Mouse (Mus musculus) kidney, postnatal 0 days (tissue): Measurements from ENCODE around the gene Ube3c. TPM values are rescaled to one million over a fixed set of nuclear protein-coding genes. Genes with fewer than 3 reads are reported as not detected.
"Not testable (repeated sequence)": the region's sequence is repeated elsewhere in the genome, so short reads cannot be mapped to it uniquely, and the experiment has no call there.

Experiments used
- ATAC-seq: fragments of 200-750 bp; cut with Nextera tagmentation; replicated peaks from 2 replicates; pipeline ENCODE4 v1.8.0; 2017; ENCODE audit warnings: low read depth, moderate number of reproducible peaks, moderate TSS enrichment, moderate library complexity; ENCODE audit not compliant: low FRiP score
- DNase-seq: peaks from one replicate; pipeline ENCODE4 v3.0.0-alpha.2; 2016; ENCODE audit warnings: low spot score
- H3K27ac ChIP-seq: fragments of 300-500 bp; sonication (generic); 2 replicates; pipeline ENCODE4 v1.5.1; 2014; ENCODE audit warnings: mild to moderate bottlenecking
- H3K27me3 ChIP-seq: fragments of 300-500 bp; sonication (generic); 2 replicates; pipeline ENCODE4 v1.6.1; 2014; ENCODE audit warnings: low read length, mixed read lengths; ENCODE audit not compliant: insufficient read depth
- H3K36me3 ChIP-seq: fragments of 300-500 bp; sonication (generic); 2 replicates; pipeline ENCODE4 v1.6.1; 2014; ENCODE audit warnings: low read length, mixed read lengths; ENCODE audit not compliant: insufficient read depth
- H3K4me1 ChIP-seq: fragments of 300-500 bp; sonication (generic); replicated peaks from 2 replicates; pipeline ENCODE4 v1.6.1; 2014; ENCODE audit warnings: antibody characterized with exemption, low read length, mixed read lengths; ENCODE audit not compliant: insufficient read depth
- H3K4me2 ChIP-seq: fragments of 300-500 bp; sonication (generic); 2 replicates; pipeline ENCODE4 v1.6.1; 2014; ENCODE audit warnings: mild to moderate bottlenecking, low read length, moderate library complexity, mixed read lengths
- H3K4me3 ChIP-seq: fragments of 300-500 bp; sonication (generic); replicated peaks from 2 replicates; pipeline ENCODE4 v1.5.1; 2014; ENCODE audit warnings: low read depth, low read length
- H3K9ac ChIP-seq: fragments of 300-500 bp; sonication (generic); 2 replicates; pipeline ENCODE4 v1.6.1; 2014; ENCODE audit warnings: low read depth, low read length
- H3K9me3 ChIP-seq: fragments of 300-500 bp; sonication (generic); replicated peaks from 2 replicates; pipeline ENCODE4 v1.6.1; 2016; ENCODE audit warnings: low read length, inconsistent platforms, mixed read lengths
- CTCF ChIP-seq: IDR thresholded peaks from 2 replicates; pipeline ENCODE4 v1.5.1; 2016; ENCODE audit warnings: antibody characterized with exemption, low read depth, mild to moderate bottlenecking, moderate library complexity
- WGBS: fragments of 180-500 bp; shearing (Covaris S2); extraction: QIAGEN DNeasy Blood & Tissue Kit; methylation state at CpG from one replicate; pipeline ENCODE4 v1.1.7; 2014; 5-methylcytosine and 5-hydroxymethylcytosine counted together
- polyA plus RNA-seq: library from polyadenylated mRNA; unstranded; fragments of >200 nt; fragmentation: Nextera tagmentation; extraction: Ambion mirVana; gene quantifications from 2 replicates; pipeline ENCODE4 v1.2.1, GENCODE M21; 2015

Gene Ube3c
- polyA plus RNA-seq = 19.7 and 19.8 TPM in 2 replicates

DNA sequence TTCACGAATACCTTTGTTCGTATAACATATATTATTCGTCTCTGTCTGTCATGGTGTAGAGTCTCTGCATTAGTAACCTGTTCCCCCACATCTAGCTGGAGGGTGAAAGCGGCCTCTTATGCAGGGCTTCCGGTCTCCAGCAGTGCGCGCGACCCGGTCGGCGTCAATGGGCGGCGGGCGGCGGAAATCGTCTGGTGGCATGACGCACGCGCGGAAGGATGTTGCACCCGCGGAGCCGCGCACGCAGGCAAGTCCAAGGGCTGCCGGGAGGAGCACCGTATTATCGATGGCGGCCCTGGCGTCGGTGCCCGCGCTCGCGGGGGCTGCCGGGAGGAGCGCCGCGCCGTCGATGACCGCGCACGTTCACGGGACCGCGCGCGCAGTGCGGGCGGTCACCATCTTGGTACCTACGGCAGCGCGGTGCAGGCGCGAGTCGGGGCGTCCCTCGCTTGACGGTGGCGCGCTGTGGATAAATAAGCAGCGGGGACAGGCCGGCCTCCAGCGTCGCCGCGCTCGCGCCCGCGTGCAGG lies at the start of gene Ube3c:
Gene Ube3c, plus strand, starts transcription at position 395 of the 530 bp plus-strand sequence.
- peaks cover 11% of the 10 kb centered on the region; the same call in 1 of the 2 replicates for H3K4me1 ChIP-seq
- H3K27ac ChIP-seq = peak within 1 kb of the TSS; percentile 95
- no peaks in the 10 kb centered on the region for H3K9me3 ChIP-seq
- peak; percentile 98 for DNase-seq
- peak within 1 kb of the TSS; percentile 56 for H3K4me3 ChIP-seq
- no peaks in the 10 kb centered on the region for H3K27me3 ChIP-seq
- TF ChIP-seq CTCF = no peak
- peak; percentile 99 for ATAC-seq
- H3K4me2 ChIP-seq = peak within 1 kb of the TSS; percentile 82
- WGBS = under 1% methylated on average over 67 of the region's 72 CpGs
- H3K36me3 ChIP-seq = no peaks in the 10 kb centered on the region
- peak within 1 kb of the TSS; percentile 77 for H3K9ac ChIP-seq

DNA sequence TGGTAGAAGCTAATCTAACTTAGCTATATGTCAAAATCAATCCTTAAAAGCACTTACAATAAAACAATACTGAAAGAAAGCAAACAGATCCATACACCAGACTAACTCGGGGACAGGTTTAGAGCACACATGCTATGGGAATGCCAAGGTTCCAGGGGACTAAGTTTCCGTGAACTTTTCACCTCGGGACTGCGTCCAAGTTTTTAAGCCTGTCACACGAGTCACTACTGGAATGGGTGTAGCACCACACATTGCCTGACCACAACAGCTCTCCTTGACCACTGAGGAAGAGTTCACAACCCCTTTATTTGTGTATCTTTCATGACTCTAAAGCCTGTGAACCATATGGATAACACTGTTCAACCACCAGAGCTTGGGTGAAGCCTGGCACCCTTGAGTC lies 8.9 kb upstream of the Ube3c start:
- DNase-seq (no peak), ATAC-seq (no peak)
- H3K27me3 ChIP-seq = no peaks in the 10 kb centered on the region
- no peak for TF ChIP-seq CTCF
- H3K4me2 ChIP-seq = no peak overlapping the region
- 79% methylated on average over 5 of the region's 5 CpGs for WGBS
- H3K4me1 ChIP-seq = no peaks in the 10 kb centered on the region
- H3K36me3 ChIP-seq = no peaks in the 10 kb centered on the region
- no peak overlapping the region for H3K9ac ChIP-seq
- H3K4me3 ChIP-seq = no peak overlapping the region
- H3K9me3 ChIP-seq = no peaks in the 10 kb centered on the region
- no peak overlapping the region for H3K27ac ChIP-seq

DNA sequence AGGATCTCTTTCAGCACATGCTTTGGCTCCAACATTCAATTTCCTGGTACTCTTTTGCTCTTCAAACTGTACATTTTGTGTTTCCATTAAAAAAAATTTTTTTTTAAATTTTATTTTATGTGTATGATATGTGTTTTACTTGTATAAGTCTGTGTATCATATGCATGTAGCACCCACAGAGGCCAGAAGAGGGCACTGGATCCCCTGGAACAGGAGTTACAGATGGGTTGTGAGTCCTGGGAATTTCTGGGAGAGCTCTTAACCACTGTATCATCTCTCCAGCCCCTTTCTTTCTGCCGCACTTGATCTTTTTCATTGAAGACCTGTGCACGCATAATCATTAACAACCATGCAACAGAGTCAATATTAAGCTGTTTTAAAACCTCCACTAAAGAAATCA lies 8.4 kb upstream of the Ube3c start:
- Histone ChIP-seq H3K27me3 (no peaks in the 10 kb centered on the region), H3K9ac (no peak overlapping the region), H3K4me1 (no peaks in the 10 kb centered on the region), H3K4me2 (no peak overlapping the region), H3K27ac (no peak overlapping the region), H3K4me3 (no peak overlapping the region), H3K9me3 (no peaks in the 10 kb centered on the region), H3K36me3 (no peaks in the 10 kb centered on the region)
- DNase-seq (no peak), ATAC-seq (no peak)
- TF ChIP-seq CTCF = peak; percentile 16; the same call in 1 of the 2 replicates
- 89% methylated on average over 2 of the region's 2 CpGs for WGBS

DNA sequence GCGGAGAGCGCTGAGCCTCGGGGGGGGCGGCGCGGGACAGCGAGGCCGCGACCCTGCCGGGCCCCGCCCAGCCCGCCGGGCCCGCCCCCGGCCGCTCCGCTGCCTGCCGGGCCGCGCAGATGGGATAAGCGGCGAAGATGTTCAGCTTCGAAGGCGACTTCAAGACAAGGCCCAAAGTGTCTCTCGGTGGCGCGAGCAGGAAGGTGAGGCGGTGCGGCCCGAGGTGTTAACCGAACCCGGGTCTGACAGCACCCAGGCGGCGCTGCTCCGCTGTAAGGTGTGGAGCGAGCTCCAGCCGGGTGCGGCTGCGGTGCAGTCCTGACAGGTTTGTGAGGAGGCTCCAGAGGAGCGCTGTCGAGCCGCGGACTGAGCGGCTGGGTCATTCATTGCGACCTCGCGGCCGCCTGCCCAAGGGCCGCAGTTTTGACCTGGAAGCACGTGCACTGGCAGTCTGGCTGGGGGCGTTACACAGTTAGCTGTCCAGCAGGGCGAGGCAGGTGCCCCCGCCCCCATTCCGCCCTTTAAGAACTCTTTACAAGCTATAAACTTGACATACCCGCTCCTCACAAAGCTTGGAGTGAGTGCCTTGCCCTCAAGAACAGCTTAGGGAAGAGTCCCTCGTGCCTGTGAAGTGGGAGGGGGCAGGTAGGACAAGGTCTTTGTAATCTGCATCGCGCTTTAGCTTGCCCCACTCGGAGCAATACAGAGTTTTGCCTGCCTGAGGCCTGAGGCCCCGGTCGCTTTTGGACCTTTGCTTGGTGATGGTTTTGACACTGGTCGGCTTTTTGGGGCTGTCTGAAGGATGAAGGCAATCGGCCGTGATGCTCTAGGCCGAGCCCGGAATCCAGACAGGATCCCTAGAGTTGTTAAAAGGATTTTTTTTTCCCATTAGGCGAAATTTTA lies 587 bp downstream of the Ube3c start:
- Histone ChIP-seq H3K4me1 (peaks cover 11% of the 10 kb centered on the region; the same call in 1 of the 2 replicates), H3K9ac (peak overlapping the region; percentile 77), H3K27me3 (no peaks in the 10 kb centered on the region), H3K4me2 (peak overlapping the region; percentile 82), H3K4me3 (peak overlapping the region; percentile 56), H3K27ac (peak overlapping the region; percentile 95), H3K9me3 (no peaks in the 10 kb centered on the region), H3K36me3 (no peaks in the 10 kb centered on the region)
- DNase-seq = no peak
- 2% methylated on average over 64 of the region's 67 CpGs for WGBS
- TF ChIP-seq CTCF = peak; percentile 43; the same call in 1 of the 2 replicates
- ATAC-seq = peak; percentile 60

DNA sequence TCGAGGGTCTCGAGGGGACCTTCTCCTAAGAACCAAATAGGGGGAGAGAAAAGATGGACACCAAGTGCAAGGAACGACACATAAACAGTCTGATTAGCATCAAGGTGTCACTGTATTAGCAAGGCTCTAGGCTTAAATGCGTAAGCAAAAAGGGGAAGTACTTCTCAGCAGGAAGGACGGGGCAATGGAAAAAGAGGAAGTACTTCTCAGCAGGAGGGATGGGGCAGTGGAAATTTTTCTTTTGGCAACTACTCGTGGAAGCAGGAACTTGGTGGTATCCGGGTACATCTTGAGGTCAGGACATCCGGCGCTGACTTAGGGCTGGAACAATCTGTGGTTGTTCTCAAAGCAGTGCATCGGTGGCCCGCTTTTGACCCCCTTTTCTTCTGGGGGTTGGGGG lies 5.2 kb downstream of the Ube3c start:
- not testable (repeated sequence) for H3K36me3 ChIP-seq, H3K9ac ChIP-seq, H3K4me3 ChIP-seq, H3K9me3 ChIP-seq, H3K27ac ChIP-seq, DNase-seq, H3K4me2 ChIP-seq, H3K27me3 ChIP-seq, ATAC-seq
- H3K4me1 ChIP-seq = peaks cover 11% of the 10 kb centered on the region; the same call in 1 of the 2 replicates
- WGBS = 92% methylated on average over 11 of the region's 11 CpGs

DNA sequence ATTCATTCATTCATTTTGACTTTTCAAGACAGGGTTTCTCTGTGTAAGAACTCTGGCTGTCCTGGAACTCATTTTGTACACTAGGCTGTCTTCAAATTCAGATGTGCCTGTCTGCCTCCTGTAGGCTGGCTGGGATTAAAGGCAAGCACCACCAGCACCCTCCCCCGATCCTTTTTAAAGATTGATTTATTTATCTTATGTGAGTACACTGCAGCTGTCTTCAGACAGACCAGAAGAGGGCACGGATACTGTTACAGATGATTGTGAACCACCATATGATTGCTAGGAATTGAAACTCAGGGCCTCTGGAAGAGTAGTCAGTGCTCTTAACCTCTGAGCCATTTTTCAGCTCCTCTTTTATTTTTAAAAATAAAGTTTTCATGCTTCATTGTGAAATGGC lies 6.0 kb downstream of the Ube3c start:
- H3K9ac ChIP-seq = no peak overlapping the region
- peaks cover 7% of the 10 kb centered on the region; the same call in 1 of the 2 replicates for H3K4me1 ChIP-seq
- no peak overlapping the region for H3K4me2 ChIP-seq
- H3K36me3 ChIP-seq = no peaks in the 10 kb centered on the region
- H3K9me3 ChIP-seq = no peaks in the 10 kb centered on the region
- ATAC-seq = no peak
- DNase-seq = peak; percentile 30
- no peak for TF ChIP-seq CTCF
- H3K27ac ChIP-seq = no peak overlapping the region
- WGBS = 37% methylated on average over 2 of the region's 2 CpGs
- H3K27me3 ChIP-seq = no peaks in the 10 kb centered on the region
- no peak overlapping the region for H3K4me3 ChIP-seq
